Mouse (Mus musculus) kidney, adult 18-20 months (tissue): ENCODE measurements around the gene Snx25.
A peak's percentile ranks its signal among the peaks of the same experiment; 100 is the strongest.

Experiments
- DNase-seq: peaks from one replicate; pipeline ENCODE4 v3.0.0; 2021

The Snx25 gene

GRCm38 (mm10) chr8:46152064-46153031 is at the start of gene Snx25:
Gene Snx25 (minus strand): TSS chr8:46152159.
- DNase-seq: peak; percentile 93

- DNase-seq: no peak
Measured at GRCm38 (mm10) chr8:46197673-46198072, 45.7 kb upstream of the Snx25 start.

- no peak for DNase-seq
Measured at GRCm38 (mm10) chr8:46196877-46197276, 44.9 kb upstream of the Snx25 start.

- no peak for DNase-seq
Measured at GRCm38 (mm10) chr8:46193100-46193499, 41.1 kb upstream of the Snx25 start.

GRCm38 (mm10) chr8:46185361-46185760 is 33.4 kb upstream of the Snx25 start:
- peak; percentile 50 for DNase-seq

GRCm38 (mm10) chr8:46180136-46180535 is 28.2 kb upstream of the Snx25 start:
- DNase-seq: no peak

GRCm38 (mm10) chr8:46173651-46174050 is 21.7 kb upstream of the Snx25 start:
- no peak for DNase-seq

GRCm38 (mm10) chr8:46163870-46164190 is 11.9 kb upstream of the Snx25 start:
- no peak for DNase-seq

GRCm38 (mm10) chr8:46162953-46163869 is 11.3 kb upstream of the Snx25 start:
- DNase-seq: peak; percentile 97

GRCm38 (mm10) chr8:46153042-46153441 is 1.1 kb upstream of the Snx25 start:
- DNase-seq: no peak

- peak; percentile 70 for DNase-seq
Measured at GRCm38 (mm10) chr8:46151202-46152062, 527 bp downstream of the Snx25 start, which contains the start of gene Cfap97. Gene Cfap97 (plus strand): TSS chr8:46151771.

GRCm38 (mm10) chr8:46149782-46150181 is 2.2 kb downstream of the Snx25 start:
- no peak for DNase-seq

GRCm38 (mm10) chr8:46149306-46149705 is 2.7 kb downstream of the Snx25 start:
- no peak for DNase-seq

GRCm38 (mm10) chr8:46146173-46146572 is 5.8 kb downstream of the Snx25 start:
- DNase-seq: no peak

- no peak for DNase-seq
Measured at GRCm38 (mm10) chr8:46143924-46144323, 8.0 kb downstream of the Snx25 start.

- no peak for DNase-seq
Measured at GRCm38 (mm10) chr8:46143470-46143869, 8.5 kb downstream of the Snx25 start.

GRCm38 (mm10) chr8:46142498-46143081 is 9.4 kb downstream of the Snx25 start:
- no peak for DNase-seq

GRCm38 (mm10) chr8:46141688-46142087 is 10.3 kb downstream of the Snx25 start:
- DNase-seq: no peak

- DNase-seq: peak; percentile 49
Measured at GRCm38 (mm10) chr8:46140376-46141120, 11.4 kb downstream of the Snx25 start.

GRCm38 (mm10) chr8:46137843-46138596 is 13.9 kb downstream of the Snx25 start:
- no peak for DNase-seq

- DNase-seq: no peak
Measured at GRCm38 (mm10) chr8:46137336-46137735, 14.6 kb downstream of the Snx25 start.
